Mouse (Mus musculus): ENCODE measurements around the gene Rspry1. TPM values are rescaled to one million over a fixed set of nuclear protein-coding genes. Genes with fewer than 3 reads are reported as not detected.

Gene Rspry1
- polyA plus RNA-seq, 1 experiment from 2014 or later = 29.5 TPM

- Histone ChIP-seq H3K27ac (ENCODE audit: low read length) (peak overlapping the region; percentile 84; the same call in 1 of the 2 replicates), H3K4me3 (ENCODE audit: low read length) (peak overlapping the region; percentile 85), H3K4me1 (ENCODE audit: control insufficient read depth, insufficient read depth, low read length) (peaks cover 7% of the 10 kb centered on the region), H3K4me2 (ENCODE audit: low read depth, low read length) (peak overlapping the region; percentile 89), H3K9ac (ENCODE audit: low read depth, low read length) (peak overlapping the region; percentile 88), H3K27me3 (replicated peaks; ENCODE audit: control insufficient read depth, insufficient read depth, low read length) (no peaks in the 10 kb centered on the region), H3K9me3 (ENCODE audit: control insufficient read depth, low read length) (no peaks in the 10 kb centered on the region), H3K36me3 (ENCODE audit: control insufficient read depth, insufficient read depth, low read length) (no peaks in the 10 kb centered on the region)
- ATAC-seq = no peak
- 10% methylated on average over 5 of the region's 5 CpGs for WGBS
Measured at GRCm38 (mm10) chr8:94600478-94600877, 1.3 kb upstream of the Rspry1 start.

- Histone ChIP-seq H3K9ac (ENCODE audit: low read depth, low read length) (peak overlapping the region; percentile 88), H3K4me3 (ENCODE audit: low read length) (peak overlapping the region; percentile 85), H3K27me3 (replicated peaks; ENCODE audit: control insufficient read depth, insufficient read depth, low read length) (no peaks in the 10 kb centered on the region), H3K27ac (ENCODE audit: low read length) (peak overlapping the region; percentile 84), H3K4me2 (ENCODE audit: low read depth, low read length) (peak overlapping the region; percentile 89), H3K9me3 (ENCODE audit: control insufficient read depth, low read length) (no peaks in the 10 kb centered on the region), H3K36me3 (ENCODE audit: control insufficient read depth, insufficient read depth, low read length) (no peaks in the 10 kb centered on the region), H3K4me1 (ENCODE audit: control insufficient read depth, insufficient read depth, low read length) (peaks cover 7% of the 10 kb centered on the region)
- under 1% methylated on average over 50 of the region's 51 CpGs for WGBS
- ATAC-seq = peak; percentile 41
Measured at GRCm38 (mm10) chr8:94601034-94601606, 617 bp upstream of the Rspry1 start.

GRCm38 (mm10) chr8:94602471-94603131 is 864 bp downstream of the Rspry1 start:
- H3K27me3 ChIP-seq (replicated peaks; ENCODE audit: control insufficient read depth, insufficient read depth, low read length) = no peaks in the 10 kb centered on the region
- peaks cover 7% of the 10 kb centered on the region for H3K4me1 ChIP-seq (ENCODE audit: control insufficient read depth, insufficient read depth, low read length)
- H3K9me3 ChIP-seq (ENCODE audit: control insufficient read depth, low read length) = no peaks in the 10 kb centered on the region
- H3K27ac ChIP-seq (ENCODE audit: low read length) = peak overlapping the region; percentile 87
- H3K4me2 ChIP-seq (ENCODE audit: low read depth, low read length) = peak overlapping the region; percentile 87
- under 1% methylated on average over 31 of the region's 31 CpGs for WGBS
- peak overlapping the region; percentile 99 for H3K9ac ChIP-seq (ENCODE audit: low read depth, low read length)
- ATAC-seq = peak; percentile 7; the same call in 1 of the 2 replicates
- H3K4me3 ChIP-seq (ENCODE audit: low read length) = peak overlapping the region; percentile 85
- no peaks in the 10 kb centered on the region for H3K36me3 ChIP-seq (ENCODE audit: control insufficient read depth, insufficient read depth, low read length)

GRCm38 (mm10) chr8:94604030-94604429 is 2.3 kb downstream of the Rspry1 start:
- peaks cover 7% of the 10 kb centered on the region for H3K4me1 ChIP-seq (ENCODE audit: control insufficient read depth, insufficient read depth, low read length)
- no peak for ATAC-seq
- H3K27ac ChIP-seq (ENCODE audit: low read length) = no peak overlapping the region
- no peaks in the 10 kb centered on the region for H3K27me3 ChIP-seq (replicated peaks; ENCODE audit: control insufficient read depth, insufficient read depth, low read length)
- no peak overlapping the region for H3K4me2 ChIP-seq (ENCODE audit: low read depth, low read length)
- 72% methylated on average over 2 of the region's 2 CpGs for WGBS
- no peaks in the 10 kb centered on the region for H3K36me3 ChIP-seq (ENCODE audit: control insufficient read depth, insufficient read depth, low read length)
- no peak overlapping the region for H3K4me3 ChIP-seq (ENCODE audit: low read length)
- no peaks in the 10 kb centered on the region for H3K9me3 ChIP-seq (ENCODE audit: control insufficient read depth, low read length)
- H3K9ac ChIP-seq (ENCODE audit: low read depth, low read length) = no peak overlapping the region

- no peaks in the 10 kb centered on the region for H3K9me3 ChIP-seq (ENCODE audit: control insufficient read depth, low read length)
- H3K27ac ChIP-seq (ENCODE audit: low read length) = no peak overlapping the region
- no peak overlapping the region for H3K9ac ChIP-seq (ENCODE audit: low read depth, low read length)
- H3K4me2 ChIP-seq (ENCODE audit: low read depth, low read length) = no peak overlapping the region
- H3K4me1 ChIP-seq (ENCODE audit: control insufficient read depth, insufficient read depth, low read length) = no peaks in the 10 kb centered on the region; the same call in 1 of the 2 replicates
- no peaks in the 10 kb centered on the region for H3K27me3 ChIP-seq (replicated peaks; ENCODE audit: control insufficient read depth, insufficient read depth, low read length)
- ATAC-seq = no peak
- H3K4me3 ChIP-seq (ENCODE audit: low read length) = no peak overlapping the region
- no peaks in the 10 kb centered on the region for H3K36me3 ChIP-seq (ENCODE audit: control insufficient read depth, insufficient read depth, low read length)
- WGBS = 95% methylated on average over 5 of the region's 5 CpGs
Measured at GRCm38 (mm10) chr8:94607064-94607463, 5.3 kb downstream of the Rspry1 start.

GRCm38 (mm10) chr8:94624885-94625284 is 23.1 kb downstream of the Rspry1 start:
- Histone ChIP-seq H3K27ac (ENCODE audit: low read length) (no peak overlapping the region), H3K27me3 (replicated peaks; ENCODE audit: control insufficient read depth, insufficient read depth, low read length) (no peaks in the 10 kb centered on the region)
- WGBS = 89% methylated on average over 1 of the region's 1 CpGs

GRCm38 (mm10) chr8:94633564-94634194 is 31.9 kb downstream of the Rspry1 start:
- Histone ChIP-seq H3K4me3 (ENCODE audit: low read length) (no peak overlapping the region), H3K4me1 (ENCODE audit: control insufficient read depth, insufficient read depth, low read length) (no peaks in the 10 kb centered on the region), H3K4me2 (ENCODE audit: low read depth, low read length) (no peak overlapping the region), H3K27me3 (replicated peaks; ENCODE audit: control insufficient read depth, insufficient read depth, low read length) (no peaks in the 10 kb centered on the region), H3K36me3 (ENCODE audit: control insufficient read depth, insufficient read depth, low read length) (peaks cover 3% of the 10 kb centered on the region; the same call in 1 of the 2 replicates), H3K9ac (ENCODE audit: low read depth, low read length) (no peak overlapping the region), H3K27ac (ENCODE audit: low read length) (no peak overlapping the region), H3K9me3 (ENCODE audit: control insufficient read depth, low read length) (no peaks in the 10 kb centered on the region)
- 81% methylated on average over 2 of the region's 2 CpGs for whole genome bisulfite sequencing
- ATAC-seq = no peak

More at GRCm38 (mm10) chr8:94624885-94625284, 23.1 kb downstream of the Rspry1 start:
- no peak overlapping the region for H3K4me2 ChIP-seq (ENCODE audit: low read depth, low read length)
- no peak for ATAC-seq
- no peak overlapping the region for H3K9ac ChIP-seq (ENCODE audit: low read depth, low read length)
- H3K36me3 ChIP-seq (ENCODE audit: control insufficient read depth, insufficient read depth, low read length) = peaks cover 3% of the 10 kb centered on the region; the same call in 1 of the 2 replicates
- H3K4me3 ChIP-seq (ENCODE audit: low read length) = no peak overlapping the region
- H3K4me1 ChIP-seq (ENCODE audit: control insufficient read depth, insufficient read depth, low read length) = no peaks in the 10 kb centered on the region
- H3K9me3 ChIP-seq (ENCODE audit: control insufficient read depth, low read length) = no peaks in the 10 kb centered on the region

- no peaks in the 10 kb centered on the region for H3K9me3 ChIP-seq (ENCODE audit: control insufficient read depth, low read length)
- H3K4me1 ChIP-seq (ENCODE audit: control insufficient read depth, insufficient read depth, low read length) = no peaks in the 10 kb centered on the region
- no peak overlapping the region for H3K27ac ChIP-seq (ENCODE audit: low read length)
- H3K4me3 ChIP-seq (ENCODE audit: low read length) = no peak overlapping the region
- H3K36me3 ChIP-seq (ENCODE audit: control insufficient read depth, insufficient read depth, low read length) = peaks cover 3% of the 10 kb centered on the region; the same call in 1 of the 2 replicates
- ATAC-seq = peak; percentile 16; the same call in 1 of the 2 replicates
- H3K4me2 ChIP-seq (ENCODE audit: low read depth, low read length) = no peak overlapping the region
- no peak overlapping the region for H3K9ac ChIP-seq (ENCODE audit: low read depth, low read length)
- no peaks in the 10 kb centered on the region for H3K27me3 ChIP-seq (replicated peaks; ENCODE audit: control insufficient read depth, insufficient read depth, low read length)
Measured at GRCm38 (mm10) chr8:94634211-94634610, 32.5 kb downstream of the Rspry1 start.

GRCm38 (mm10) chr8:94641183-94641582 is 39.4 kb downstream of the Rspry1 start:
- no peak overlapping the region for H3K27ac ChIP-seq (ENCODE audit: low read length)
- no peaks in the 10 kb centered on the region for H3K9me3 ChIP-seq (ENCODE audit: control insufficient read depth, low read length)
- H3K4me2 ChIP-seq (ENCODE audit: low read depth, low read length) = no peak overlapping the region
- H3K9ac ChIP-seq (ENCODE audit: low read depth, low read length) = no peak overlapping the region
- no peak for ATAC-seq
- H3K4me1 ChIP-seq (ENCODE audit: control insufficient read depth, insufficient read depth, low read length) = no peaks in the 10 kb centered on the region
- H3K27me3 ChIP-seq (replicated peaks; ENCODE audit: control insufficient read depth, insufficient read depth, low read length) = no peaks in the 10 kb centered on the region
- 85% methylated on average over 2 of the region's 2 CpGs for WGBS
- no peak overlapping the region for H3K4me3 ChIP-seq (ENCODE audit: low read length)
- H3K36me3 ChIP-seq (ENCODE audit: control insufficient read depth, insufficient read depth, low read length) = 0 out of 2 replicates have a peak, but pooled peaks cover 5% of the 10 kb centered on the region

Data from intestine, embryonic 16.5 days (tissue).